Mouse (Mus musculus) heart, embryonic 15.5 days (tissue): Measurements from ENCODE around the gene Apoc2. TPM values are rescaled to one million over a fixed set of nuclear protein-coding genes. Genes with fewer than 3 reads are reported as not detected.
A peak's percentile ranks its signal among the peaks of the same experiment; 100 is the strongest.

Source experiments
- ATAC-seq: fragments of 200-750 bp; cut with Nextera tagmentation; replicated peaks from 2 replicates; pipeline ENCODE4 v1.8.0; 2017; ENCODE audit warnings: low read depth, moderate TSS enrichment; ENCODE audit not compliant: insufficient number of reproducible peaks, insufficient read depth, low FRiP score
- H3K27ac ChIP-seq: fragments of 300-500 bp; sonication (generic); 2 replicates; pipeline ENCODE4 v1.5.1; 2015; ENCODE audit warnings: mild to moderate bottlenecking, inconsistent platforms
- H3K27me3 ChIP-seq: fragments of 300-500 bp; sonication (generic); 2 replicates; pipeline ENCODE4 v1.6.1; 2015; ENCODE audit warnings: inconsistent platforms
- H3K36me3 ChIP-seq: fragments of 300-500 bp; sonication (generic); 2 replicates; pipeline ENCODE4 v1.6.1; 2015; ENCODE audit warnings: mild to moderate bottlenecking, inconsistent platforms
- H3K4me1 ChIP-seq: fragments of 300-500 bp; sonication (generic); replicated peaks from 2 replicates; pipeline ENCODE4 v1.6.1; 2015; ENCODE audit warnings: inconsistent platforms
- H3K4me2 ChIP-seq: fragments of 300-500 bp; sonication (generic); 2 replicates; pipeline ENCODE4 v1.6.1; 2015; ENCODE audit warnings: inconsistent platforms, mild to moderate bottlenecking, moderate library complexity
- H3K4me3 ChIP-seq: fragments of 300-500 bp; sonication (generic); 2 replicates; pipeline ENCODE4 v1.5.1; 2015; ENCODE audit warnings: mild to moderate bottlenecking, inconsistent platforms
- H3K9ac ChIP-seq: fragments of 300-500 bp; sonication (generic); 2 replicates; pipeline ENCODE4 v1.6.1; 2015; ENCODE audit warnings: mild to moderate bottlenecking, inconsistent platforms
- H3K9me3 ChIP-seq: fragments of 300-500 bp; sonication (generic); replicated peaks from 2 replicates; pipeline ENCODE4 v1.6.1; 2016; ENCODE audit warnings: inconsistent platforms
- WGBS: fragments of 180-500 bp; shearing (Covaris S2); methylation state at CpG from one replicate; pipeline ENCODE4 v1.1.7; 2015; ENCODE audit warnings: mixed read lengths; 5-methylcytosine and 5-hydroxymethylcytosine counted together
- polyA plus RNA-seq: library from polyadenylated mRNA; unstranded; fragments of >200 nt; fragmentation: Nextera tagmentation; extraction: Ambion mirVana; gene quantifications from 2 replicates; pipeline ENCODE4 v1.2.1, GENCODE M21; 2015

The Apoc2 gene
- polyA plus RNA-seq, 1 experiment from 2014 or later = 2.0 TPM

DNA sequence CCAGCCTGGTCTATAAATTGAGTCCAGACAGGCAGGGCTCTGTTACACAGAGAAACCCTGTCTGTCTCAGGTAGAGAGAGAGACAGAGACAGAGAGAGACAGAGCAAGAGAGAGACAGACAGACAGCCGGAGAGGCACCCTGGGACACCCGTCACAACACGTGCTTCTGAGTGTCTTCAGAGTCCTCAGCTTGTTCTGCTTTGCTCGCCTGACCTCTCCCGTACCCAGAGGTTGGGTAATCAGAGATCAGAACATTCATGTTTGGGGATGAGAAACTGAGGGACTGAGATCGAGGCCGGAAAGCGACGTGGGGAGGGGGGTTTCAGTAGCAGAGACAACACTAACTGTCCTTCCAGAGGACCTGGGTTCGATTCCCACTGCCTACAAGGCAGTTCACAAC lies 1.9 kb downstream of the Apoc2 start:
- Histone ChIP-seq H3K27ac (no peak overlapping the region), H3K9ac (no peak overlapping the region), H3K4me1 (no peaks in the 10 kb centered on the region), H3K4me2 (no peak overlapping the region), H3K36me3 (no peaks in the 10 kb centered on the region), H3K27me3 (no peaks in the 10 kb centered on the region), H3K4me3 (no peak overlapping the region), H3K9me3 (no peaks in the 10 kb centered on the region)
- WGBS = 74% methylated on average over 10 of the region's 10 CpGs
- no peak for ATAC-seq

- Histone ChIP-seq H3K4me3 (no peak overlapping the region), H3K36me3 (no peaks in the 10 kb centered on the region), H3K27me3 (no peaks in the 10 kb centered on the region), H3K27ac (no peak overlapping the region), H3K4me1 (peaks cover 5% of the 10 kb centered on the region), H3K4me2 (no peak overlapping the region), H3K9me3 (no peaks in the 10 kb centered on the region), H3K9ac (no peak overlapping the region)
- 52% methylated on average over 14 of the region's 14 CpGs for WGBS
- no peak for ATAC-seq
These were observed 4.5 kb downstream of the Apoc2 start for GRCm38 (mm10) chr7:19673083-19673699.

- Histone ChIP-seq H3K27ac (no peak overlapping the region), H3K9ac (no peak overlapping the region), H3K9me3 (no peaks in the 10 kb centered on the region), H3K4me3 (no peak overlapping the region), H3K36me3 (no peaks in the 10 kb centered on the region), H3K27me3 (no peaks in the 10 kb centered on the region), H3K4me1 (peaks cover 5% of the 10 kb centered on the region), H3K4me2 (no peak overlapping the region)
- no peak for ATAC-seq
- WGBS = 71% methylated on average over 10 of the region's 10 CpGs
These were observed 6.2 kb downstream of the Apoc2 start for GRCm38 (mm10) chr7:19671511-19671910.

DNA sequence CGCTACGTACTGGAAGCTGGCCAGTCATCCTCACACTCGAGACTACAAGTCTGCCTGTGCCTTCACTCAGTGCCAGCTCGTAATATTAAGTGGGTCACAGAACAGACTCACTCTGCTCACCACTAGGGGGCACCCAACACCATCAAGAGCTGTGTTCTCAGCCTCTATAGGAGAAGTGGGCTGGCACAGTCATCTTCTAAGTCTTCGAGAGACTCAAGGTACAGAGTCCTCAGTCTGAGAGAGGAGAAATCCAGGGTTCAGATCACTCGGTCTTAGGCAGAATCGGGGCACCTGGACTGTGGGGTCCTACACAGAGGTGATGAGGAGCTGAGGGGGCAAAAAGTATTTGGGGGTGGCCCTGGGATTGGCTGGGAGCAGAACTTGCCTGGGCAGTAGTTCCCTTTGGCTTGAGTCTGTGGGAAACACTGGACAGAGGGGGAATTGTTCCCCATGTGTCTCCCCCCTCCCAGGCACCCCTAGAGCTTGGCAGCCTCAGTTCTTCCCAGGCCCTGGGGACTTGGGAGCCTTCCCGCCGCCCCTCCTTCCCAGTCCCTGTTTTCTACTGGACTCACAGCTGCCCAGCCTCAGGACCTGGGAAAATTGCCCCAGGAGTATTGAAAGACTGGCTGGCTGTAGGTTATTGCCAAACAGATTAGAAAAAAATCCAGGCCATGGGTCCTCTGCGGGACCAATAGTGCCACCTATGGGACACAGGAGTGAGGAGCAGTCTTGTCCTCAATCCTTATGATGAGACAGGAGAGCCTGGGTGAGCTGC lies 8.6 kb downstream of the Apoc2 start:
- H3K36me3 ChIP-seq = no peaks in the 10 kb centered on the region
- 0 out of 2 replicates have a peak overlapping the region, but pooled peaks have one; percentile 8 for H3K9ac ChIP-seq
- H3K27ac ChIP-seq = peak overlapping the region; percentile 53
- peak overlapping the region; percentile 48 for H3K4me2 ChIP-seq
- peak; percentile 69 for ATAC-seq
- no peaks in the 10 kb centered on the region for H3K27me3 ChIP-seq
- no peak overlapping the region for H3K4me3 ChIP-seq
- peaks cover 13% of the 10 kb centered on the region for H3K4me1 ChIP-seq
- H3K9me3 ChIP-seq = no peaks in the 10 kb centered on the region
- 5% methylated on average over 10 of the region's 10 CpGs for WGBS

DNA sequence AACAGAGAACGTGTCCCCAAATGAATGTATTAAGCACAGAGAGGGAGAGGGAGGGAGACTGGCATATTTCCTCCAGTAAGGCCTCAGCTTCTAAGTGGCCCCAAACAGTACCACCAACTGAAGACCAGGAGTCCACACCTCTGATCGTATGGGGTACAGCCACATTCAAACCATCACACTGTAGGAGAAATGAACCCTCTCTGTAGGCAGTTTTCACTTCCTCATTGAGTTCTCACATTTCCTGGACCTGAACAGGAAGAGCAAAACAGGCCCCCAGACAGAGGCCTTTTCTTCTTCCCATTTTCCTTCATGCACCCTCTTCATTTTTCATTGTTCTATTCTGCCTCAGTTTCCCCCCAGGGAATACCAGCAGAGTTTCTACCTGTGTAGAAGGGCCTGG lies 10.3 kb downstream of the Apoc2 start:
- WGBS = 75% methylated on average over 2 of the region's 2 CpGs
- H3K9me3 ChIP-seq = no peaks in the 10 kb centered on the region
- no peaks in the 10 kb centered on the region for H3K36me3 ChIP-seq
- H3K4me3 ChIP-seq = no peak overlapping the region
- H3K27me3 ChIP-seq = no peaks in the 10 kb centered on the region
- H3K4me1 ChIP-seq = peaks cover 28% of the 10 kb centered on the region
- H3K9ac ChIP-seq = no peak overlapping the region
- H3K4me2 ChIP-seq = no peak overlapping the region
- no peak overlapping the region for H3K27ac ChIP-seq
- no peak for ATAC-seq

GRCm38 (mm10) chr7:19666750-19667149 lies 11.0 kb downstream of the Apoc2 start:
- ATAC-seq = no peak
- Histone ChIP-seq H3K4me2 (no peak overlapping the region), H3K9ac (no peak overlapping the region), H3K9me3 (no peaks in the 10 kb centered on the region), H3K27ac (no peak overlapping the region), H3K4me3 (no peak overlapping the region), H3K4me1 (peaks cover 33% of the 10 kb centered on the region), H3K36me3 (0 out of 2 replicates have a peak, but pooled peaks cover 3% of the 10 kb centered on the region), H3K27me3 (no peaks in the 10 kb centered on the region)
- 65% methylated on average over 3 of the region's 3 CpGs for WGBS

- under 1% methylated on average over 63 of the region's 63 CpGs for WGBS
- peak; percentile 86 for ATAC-seq
- H3K4me2 ChIP-seq = peak within 1 kb of the TSS; percentile 88
These were observed 12.5 kb downstream of the Apoc2 start, which contains the start of gene Clptm1 for GRCm38 (mm10) chr7:19664955-19665841. Gene Clptm1 (minus strand): TSS chr7:19665033.

GRCm38 (mm10) chr7:19664455-19664954 lies 13.2 kb downstream of the Apoc2 start:
- 0 out of 2 replicates have a peak, but pooled peaks cover 4% of the 10 kb centered on the region for H3K36me3 ChIP-seq
- peak overlapping the region; percentile 96 for H3K9ac ChIP-seq
- H3K4me3 ChIP-seq = peak overlapping the region; percentile 97
- 1% methylated on average over 37 of the region's 37 CpGs for WGBS
- no peaks in the 10 kb centered on the region for H3K9me3 ChIP-seq
- peak overlapping the region; percentile 90 for H3K27ac ChIP-seq
- H3K4me1 ChIP-seq = peaks cover 33% of the 10 kb centered on the region
- ATAC-seq = peak; percentile 44
- H3K27me3 ChIP-seq = no peaks in the 10 kb centered on the region
- peak overlapping the region; percentile 88 for H3K4me2 ChIP-seq

More at GRCm38 (mm10) chr7:19664955-19665841, 12.5 kb downstream of the Apoc2 start, which contains the start of gene Clptm1:
- Histone ChIP-seq H3K4me3 (peak within 1 kb of the TSS; percentile 97), H3K4me1 (peaks cover 33% of the 10 kb centered on the region), H3K36me3 (0 out of 2 replicates have a peak, but pooled peaks cover 4% of the 10 kb centered on the region), H3K27me3 (no peaks in the 10 kb centered on the region), H3K9ac (peak within 1 kb of the TSS; percentile 96), H3K27ac (peak within 1 kb of the TSS; percentile 90), H3K9me3 (no peaks in the 10 kb centered on the region)

- ATAC-seq = no peak
These were observed 13.8 kb downstream of the Apoc2 start for GRCm38 (mm10) chr7:19663940-19664339.

GRCm38 (mm10) chr7:19652614-19653013 lies 25.1 kb downstream of the Apoc2 start:
- no peak overlapping the region for H3K4me2 ChIP-seq
- 60% methylated on average over 2 of the region's 2 CpGs for WGBS
- no peaks in the 10 kb centered on the region for H3K27me3 ChIP-seq
- peaks cover 63% of the 10 kb centered on the region for H3K36me3 ChIP-seq
- ATAC-seq = peak; percentile 75; the same call in 1 of the 2 replicates
- no peak overlapping the region for H3K4me3 ChIP-seq
- H3K27ac ChIP-seq = 0 out of 2 replicates have a peak overlapping the region, but pooled peaks have one; percentile 19
- H3K9me3 ChIP-seq = no peaks in the 10 kb centered on the region
- H3K9ac ChIP-seq = no peak overlapping the region
- H3K4me1 ChIP-seq = peaks cover 5% of the 10 kb centered on the region

More at GRCm38 (mm10) chr7:19663940-19664339, 13.8 kb downstream of the Apoc2 start:
- peak overlapping the region; percentile 96 for H3K9ac ChIP-seq
- no peaks in the 10 kb centered on the region for H3K27me3 ChIP-seq
- 0 out of 2 replicates have a peak, but pooled peaks cover 4% of the 10 kb centered on the region for H3K36me3 ChIP-seq
- peaks cover 27% of the 10 kb centered on the region for H3K4me1 ChIP-seq
- 10% methylated on average over 8 of the region's 8 CpGs for WGBS
- peak overlapping the region; percentile 88 for H3K4me2 ChIP-seq
- H3K27ac ChIP-seq = no peak overlapping the region
- no peaks in the 10 kb centered on the region for H3K9me3 ChIP-seq
- peak overlapping the region; percentile 97 for H3K4me3 ChIP-seq
